Mouse (Mus musculus) thymus, postnatal 25 days (tissue): Measurements from ENCODE around the gene Tuft1.

Experiments
- DNase-seq: peaks from one replicate; pipeline ENCODE4 v3.0.0; 2022

Gene Tuft1

DNA sequence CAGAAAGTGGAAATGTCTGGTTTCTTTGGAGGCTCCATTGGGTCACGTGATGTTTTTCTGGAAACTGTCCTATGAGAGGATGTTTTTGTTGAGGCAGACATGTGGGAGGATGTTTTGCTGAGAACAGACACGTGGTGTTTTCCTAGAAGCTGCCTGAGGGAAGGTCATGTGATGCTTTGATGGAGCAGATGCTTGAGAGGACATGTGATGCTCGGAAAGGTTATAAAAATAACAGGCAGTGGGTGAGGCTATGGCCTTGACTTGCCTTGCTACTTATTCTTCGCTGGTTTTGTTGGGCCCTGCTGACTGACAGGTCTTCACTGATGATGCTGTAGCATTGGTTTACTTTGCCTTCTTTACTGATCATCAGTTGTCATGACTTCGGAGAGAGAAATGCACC lies 67.6 kb downstream of the Tuft1 start:
- DNase-seq: no peak

DNA sequence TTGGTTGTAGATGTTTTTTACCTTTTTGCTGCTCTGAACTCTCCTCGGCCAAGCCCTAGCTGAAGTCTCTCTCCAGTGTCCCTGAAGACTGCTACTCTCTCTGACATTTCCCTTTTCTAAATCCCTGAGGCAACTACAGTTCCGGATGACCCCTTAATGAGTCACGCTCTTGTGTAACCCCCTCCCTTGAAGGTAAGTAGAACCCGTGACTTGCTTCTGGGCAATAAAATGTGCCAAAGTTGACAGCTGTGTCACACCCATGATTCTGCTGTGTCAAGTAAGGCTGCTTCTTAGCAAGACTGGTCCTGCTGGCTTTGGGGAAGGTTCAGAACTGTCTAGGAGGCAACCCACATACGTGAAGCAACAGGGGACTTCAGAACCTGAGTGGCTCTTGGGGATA lies 70.7 kb downstream of the Tuft1 start:
- no peak for DNase-seq

DNA sequence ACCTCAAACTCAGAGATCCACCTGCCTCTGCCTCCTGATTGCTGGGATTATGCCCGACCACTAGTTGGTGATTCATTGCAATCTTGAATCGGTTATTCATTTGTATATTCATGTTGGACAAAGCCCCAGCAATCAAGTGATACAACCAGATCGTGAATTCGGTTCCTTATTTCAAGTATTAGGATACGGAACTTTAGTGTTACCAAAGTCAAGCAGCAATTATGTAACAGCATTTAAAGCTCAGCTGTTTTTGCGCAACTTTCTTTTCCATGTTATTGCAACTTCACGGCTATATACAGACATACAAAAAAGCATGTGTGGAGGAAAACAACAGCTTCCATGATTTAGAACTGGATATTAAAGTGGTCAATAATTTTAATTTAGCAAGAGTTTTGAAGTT lies 75.7 kb downstream of the Tuft1 start:
- DNase-seq: no peak

DNA sequence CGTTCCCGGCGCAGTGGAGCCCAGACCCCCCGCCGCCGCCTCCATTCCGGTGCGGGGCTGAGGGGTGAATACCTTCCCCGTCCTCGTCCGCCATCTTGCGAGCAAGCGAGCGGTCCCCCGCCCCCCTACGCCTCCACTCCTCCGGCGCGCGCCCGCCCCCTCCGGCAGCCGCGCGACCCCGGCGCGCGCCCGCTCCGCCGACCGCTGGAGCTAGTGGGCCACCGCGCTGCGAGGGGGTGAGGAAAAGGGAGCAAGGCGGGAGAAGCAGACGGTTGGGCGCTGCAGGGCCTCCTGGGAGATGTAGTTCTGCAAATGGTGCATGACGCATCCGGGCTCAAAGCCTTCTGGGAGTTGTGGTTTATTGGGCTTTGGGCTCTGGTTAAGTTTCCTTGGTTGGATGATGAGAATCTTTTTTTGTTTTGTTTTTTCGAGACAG lies 76.2 kb downstream of the Tuft1 start, which contains the start of gene Snx27:
TSS of gene Snx27 (minus strand) at position 261 of the 436 bp plus-strand sequence.
- peak; percentile 92 for DNase-seq

DNA sequence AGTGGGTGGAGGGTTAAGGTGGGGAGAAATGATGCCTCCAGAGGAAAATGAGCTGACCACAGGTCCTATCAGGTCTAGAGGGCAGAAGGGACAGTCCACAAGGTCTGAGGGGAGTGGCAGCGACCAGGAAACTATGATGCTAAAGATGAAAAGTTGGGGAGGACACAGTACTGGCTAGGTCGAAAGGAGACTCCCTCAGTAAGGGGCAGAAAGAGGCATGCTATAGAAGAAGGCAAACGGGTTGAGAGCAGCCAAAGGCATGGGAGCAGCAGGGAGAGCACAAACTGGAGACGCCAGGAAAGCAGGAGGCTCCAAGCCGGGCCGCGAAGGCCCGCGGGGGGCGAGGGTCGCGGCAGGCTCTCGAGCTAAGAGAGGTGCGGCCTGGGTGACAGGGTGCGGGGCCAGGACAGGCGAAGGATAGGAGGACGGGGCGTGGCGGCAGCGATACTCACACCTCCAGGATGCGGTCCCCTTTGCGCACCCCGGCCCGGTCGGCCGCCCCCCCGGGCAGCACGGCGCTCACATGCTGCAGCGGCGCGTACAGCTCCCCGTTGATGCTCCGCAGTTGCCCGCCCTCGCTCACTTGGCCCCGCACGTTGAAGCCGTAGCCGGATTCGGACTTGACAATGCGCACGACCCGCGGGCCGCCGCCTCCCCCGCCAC lies 76.7 kb downstream of the Tuft1 start:
- DNase-seq: no peak

DNA sequence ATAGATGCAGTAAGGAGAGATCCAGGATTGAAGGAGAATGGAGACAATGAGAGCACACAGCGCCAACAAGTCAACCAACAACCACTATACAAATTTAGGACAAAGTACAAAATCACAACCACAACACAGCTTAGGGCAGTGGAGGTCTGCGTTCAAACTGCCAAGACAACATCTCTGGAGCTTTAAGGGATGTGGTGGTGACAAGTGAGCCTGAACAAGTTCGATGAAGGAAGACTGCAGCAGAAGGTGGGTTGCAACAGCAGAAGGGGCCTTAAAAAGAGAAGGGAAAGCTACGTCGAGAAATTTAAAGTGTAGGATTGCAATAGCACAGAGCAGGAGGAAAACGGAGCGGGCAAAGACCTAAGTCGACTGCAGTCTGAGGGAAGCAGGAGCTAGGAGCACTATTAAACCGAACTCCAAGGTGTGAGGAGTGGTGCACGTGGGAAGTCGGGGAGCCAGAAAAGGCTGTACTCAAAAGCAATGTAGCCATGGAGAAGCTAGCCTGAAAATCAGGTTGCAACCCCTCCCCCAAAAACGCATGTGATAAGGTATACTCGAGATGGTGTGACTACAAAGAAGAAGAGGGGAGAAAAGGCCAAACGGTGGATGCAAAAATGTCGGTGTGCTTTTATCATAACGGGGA lies 77.4 kb downstream of the Tuft1 start:
- no peak for DNase-seq

DNA sequence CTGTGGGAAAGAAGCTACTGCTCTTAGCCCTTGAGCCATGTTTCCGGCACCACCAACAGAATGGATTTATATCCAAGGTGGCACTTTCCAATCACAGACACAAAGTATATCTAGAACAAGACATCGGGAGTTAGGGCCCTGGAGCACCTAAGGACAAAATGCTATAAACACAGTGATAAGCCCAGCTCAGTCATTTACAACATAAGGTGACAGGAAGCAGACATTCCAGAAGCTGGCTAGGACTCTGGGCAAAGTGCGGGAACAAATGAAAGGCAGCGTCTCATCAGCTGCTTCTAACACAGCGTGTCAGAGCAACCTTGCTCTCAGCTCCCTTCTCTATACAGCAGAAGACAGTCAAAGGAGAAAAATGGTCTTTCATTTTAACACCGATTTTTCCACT lies 84.2 kb downstream of the Tuft1 start:
- DNase-seq: no peak

DNA sequence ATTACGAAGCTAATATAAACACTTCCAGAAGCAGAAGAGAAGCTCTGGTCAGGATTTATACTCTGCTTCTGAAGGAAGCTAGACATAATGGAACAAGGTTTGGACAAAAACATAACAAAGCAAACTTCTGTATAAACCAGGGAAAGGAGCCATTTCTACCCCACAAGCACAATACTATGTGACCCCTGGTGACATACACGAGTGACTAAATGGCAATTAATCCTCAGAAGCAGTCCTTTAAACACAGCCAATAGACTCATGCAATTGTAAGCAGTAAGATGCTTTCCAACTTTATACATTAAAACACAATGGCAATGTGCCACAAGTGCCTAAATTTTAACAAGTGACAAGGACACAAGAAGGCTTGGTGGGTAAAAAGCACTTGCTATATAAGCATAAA lies 91.4 kb downstream of the Tuft1 start:
- DNase-seq: no peak

DNA sequence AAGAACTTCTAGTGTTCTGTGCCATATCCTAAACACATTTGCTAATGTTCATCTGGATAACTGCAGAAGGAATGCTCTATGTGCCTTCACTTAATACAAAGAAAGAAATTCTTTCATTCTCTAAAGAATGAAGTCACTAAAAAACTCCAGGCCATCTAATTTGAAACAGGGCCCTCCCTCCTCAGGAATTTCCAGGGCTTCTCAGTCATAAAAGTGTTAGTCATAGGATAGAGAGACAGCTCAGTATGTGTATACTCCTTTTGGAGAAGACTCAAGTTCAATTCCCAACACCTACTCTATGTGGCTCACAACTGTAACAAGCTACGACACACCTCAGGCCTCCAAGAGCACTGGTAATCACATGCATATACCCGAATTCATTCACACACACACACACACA lies 93.1 kb downstream of the Tuft1 start:
- DNase-seq: no peak

DNA sequence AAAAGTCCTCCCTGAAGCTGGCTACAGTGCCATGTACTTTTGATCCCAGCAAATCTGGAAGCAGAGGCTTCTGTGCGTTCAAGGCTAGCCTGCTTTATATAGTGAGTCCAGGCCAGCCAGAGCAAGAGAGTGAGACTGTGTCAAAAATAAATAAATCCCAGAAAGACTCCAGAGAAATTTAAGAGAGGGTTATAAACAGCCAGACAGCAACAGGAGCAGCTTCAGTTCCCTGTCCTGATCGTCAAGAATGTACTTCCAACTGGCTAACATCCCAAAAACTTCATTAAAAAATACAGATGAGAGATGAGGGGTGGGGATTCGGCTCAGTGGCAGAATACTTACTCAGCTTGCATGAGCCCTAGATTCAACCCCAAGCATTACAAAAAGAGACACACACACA lies 93.5 kb downstream of the Tuft1 start:
- no peak for DNase-seq

DNA sequence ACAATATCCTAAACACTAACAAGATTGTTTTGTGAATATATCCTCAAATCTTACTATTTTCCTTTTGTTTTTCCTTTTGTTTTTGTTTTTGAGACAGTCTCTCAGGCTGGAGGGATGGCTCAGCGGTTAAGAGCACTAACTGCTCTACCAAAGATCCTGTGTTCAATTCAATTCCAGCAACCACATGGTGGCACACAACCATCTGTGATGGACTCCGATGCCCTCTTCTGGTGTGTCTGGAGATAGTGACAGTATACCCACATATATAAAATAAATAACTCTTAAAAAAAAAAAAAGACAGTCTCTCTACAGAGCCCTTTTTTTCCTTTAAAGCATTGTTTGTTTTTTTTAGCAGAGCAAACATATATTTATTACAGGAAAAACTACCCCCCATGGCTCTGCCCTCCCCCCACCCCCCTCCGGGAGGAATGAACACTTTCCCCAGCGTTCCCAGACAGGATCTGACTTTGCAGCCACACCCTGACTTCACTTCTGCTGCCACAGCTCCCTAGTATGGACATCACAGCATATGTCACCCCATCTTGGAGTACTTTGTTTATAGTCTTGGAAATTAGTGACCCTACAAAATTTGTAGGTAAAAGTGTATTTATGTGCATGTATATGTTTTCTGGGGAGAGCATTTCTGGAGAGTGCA lies 94.2 kb downstream of the Tuft1 start:
- no peak for DNase-seq

DNA sequence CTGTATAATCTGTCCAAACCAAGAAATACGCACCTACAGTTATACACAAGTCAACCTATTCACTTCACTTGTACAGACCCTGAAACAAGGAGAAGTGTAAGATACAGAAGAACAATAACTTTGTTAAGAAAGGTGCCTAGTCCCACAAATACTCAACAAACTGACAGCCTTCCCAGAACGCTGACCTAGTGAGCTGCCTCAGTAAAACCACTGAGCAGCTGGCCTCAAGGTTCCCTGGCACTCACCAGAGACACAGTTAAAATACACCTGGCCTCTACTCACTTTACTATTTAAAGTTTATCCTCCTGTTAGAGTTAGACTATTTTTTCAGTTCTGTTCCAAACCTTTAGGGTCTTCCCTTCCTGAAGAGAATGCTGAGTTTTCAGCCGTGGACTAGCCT lies 95.5 kb downstream of the Tuft1 start:
- no peak for DNase-seq
